Mouse (Mus musculus): ENCODE measurements around the gene Drd4. TPM values are rescaled to one million over a fixed set of nuclear protein-coding genes. Genes with fewer than 3 reads are reported as not detected.
A peak's percentile ranks its signal among the peaks of the same experiment; 100 is the strongest.

Gene Drd4
- polyA plus RNA-seq, 1 experiment from 2014 or later, result 0.20 TPM

- ATAC-seq (ENCODE audit: insufficient number of reproducible peaks, insufficient read depth, low FRiP score, low read depth), result no peak
- Histone ChIP-seq H3K27ac (ENCODE audit: low read length) (peak overlapping the region; percentile 77; the same call in 1 of the 2 replicates), H3K27me3 (ENCODE audit: control insufficient read depth, insufficient read depth, low read length) (no peaks in the 10 kb centered on the region), H3K4me3 (ENCODE audit: low read depth, low read length) (0 out of 2 replicates have a peak overlapping the region, but pooled peaks have one; percentile 31), H3K4me1 (ENCODE audit: control insufficient read depth, insufficient read depth, low read length) (0 out of 2 replicates have a peak, but pooled peaks cover 4% of the 10 kb centered on the region), H3K9me3 (ENCODE audit: control insufficient read depth, low read depth, low read length) (no peaks in the 10 kb centered on the region), H3K9ac (replicated peaks; ENCODE audit: low read depth, low read length) (0 out of 2 replicates have a peak overlapping the region, but pooled peaks have one; percentile 10), H3K36me3 (ENCODE audit: control insufficient read depth, insufficient read depth, low read length) (0 out of 2 replicates have a peak, but pooled peaks cover 2% of the 10 kb centered on the region), H3K4me2 (replicated peaks; ENCODE audit: low read depth, low read length) (peak overlapping the region; percentile 44)
- WGBS, result 62% methylated on average over 7 of the region's 7 CpGs
Measured at GRCm38 (mm10) chr7:141340023-141340422, 48.2 kb downstream of the Drd4 start.

DNA sequence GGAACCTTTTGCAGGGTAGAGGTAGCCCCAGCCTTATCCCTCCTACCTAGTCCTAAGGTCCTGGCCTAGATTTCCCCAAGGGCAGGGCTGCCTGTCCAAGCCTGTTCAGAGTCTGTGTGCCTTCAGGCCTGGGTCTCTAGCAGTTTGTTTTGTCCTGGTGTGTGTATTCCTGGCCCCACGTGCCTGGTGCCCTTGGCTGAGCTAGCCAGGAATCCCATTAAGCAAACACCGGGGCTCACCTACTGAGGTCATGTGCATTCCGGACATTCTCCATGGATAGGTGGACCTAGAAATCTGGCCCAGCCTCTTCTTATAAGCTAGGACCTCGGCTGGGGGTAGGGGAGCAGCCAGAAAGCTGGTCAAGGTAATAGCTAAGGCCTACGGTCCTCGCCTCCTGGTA is 48.7 kb downstream of the Drd4 start:
- ATAC-seq (ENCODE audit: insufficient number of reproducible peaks, insufficient read depth, low FRiP score, low read depth), result peak; percentile 38; the same call in 1 of the 2 replicates
- Histone ChIP-seq H3K4me1 (ENCODE audit: control insufficient read depth, insufficient read depth, low read length) (0 out of 2 replicates have a peak, but pooled peaks cover 4% of the 10 kb centered on the region), H3K4me2 (replicated peaks; ENCODE audit: low read depth, low read length) (peak overlapping the region; percentile 44), H3K36me3 (ENCODE audit: control insufficient read depth, insufficient read depth, low read length) (0 out of 2 replicates have a peak, but pooled peaks cover 2% of the 10 kb centered on the region), H3K9me3 (ENCODE audit: control insufficient read depth, low read depth, low read length) (no peaks in the 10 kb centered on the region), H3K4me3 (ENCODE audit: low read depth, low read length) (no peak overlapping the region), H3K27me3 (ENCODE audit: control insufficient read depth, insufficient read depth, low read length) (no peaks in the 10 kb centered on the region), H3K9ac (replicated peaks; ENCODE audit: low read depth, low read length) (0 out of 2 replicates have a peak overlapping the region, but pooled peaks have one; percentile 10), H3K27ac (ENCODE audit: low read length) (peak overlapping the region; percentile 77; the same call in 1 of the 2 replicates)
- 69% methylated on average over 6 of the region's 6 CpGs for WGBS

- Histone ChIP-seq H3K27me3 (ENCODE audit: control insufficient read depth, insufficient read depth, low read length) (no peaks in the 10 kb centered on the region), H3K27ac (ENCODE audit: low read length) (no peak overlapping the region), H3K36me3 (ENCODE audit: control insufficient read depth, insufficient read depth, low read length) (0 out of 2 replicates have a peak, but pooled peaks cover 2% of the 10 kb centered on the region), H3K4me1 (ENCODE audit: control insufficient read depth, insufficient read depth, low read length) (0 out of 2 replicates have a peak, but pooled peaks cover 4% of the 10 kb centered on the region), H3K4me3 (ENCODE audit: low read depth, low read length) (no peak overlapping the region), H3K9ac (replicated peaks; ENCODE audit: low read depth, low read length) (no peak overlapping the region), H3K4me2 (replicated peaks; ENCODE audit: low read depth, low read length) (no peak overlapping the region), H3K9me3 (ENCODE audit: control insufficient read depth, low read depth, low read length) (no peaks in the 10 kb centered on the region)
- ATAC-seq (ENCODE audit: insufficient number of reproducible peaks, insufficient read depth, low FRiP score, low read depth), result no peak
- 69% methylated on average over 10 of the region's 10 CpGs for WGBS
Measured at GRCm38 (mm10) chr7:141341689-141342226, 50.0 kb downstream of the Drd4 start.

DNA sequence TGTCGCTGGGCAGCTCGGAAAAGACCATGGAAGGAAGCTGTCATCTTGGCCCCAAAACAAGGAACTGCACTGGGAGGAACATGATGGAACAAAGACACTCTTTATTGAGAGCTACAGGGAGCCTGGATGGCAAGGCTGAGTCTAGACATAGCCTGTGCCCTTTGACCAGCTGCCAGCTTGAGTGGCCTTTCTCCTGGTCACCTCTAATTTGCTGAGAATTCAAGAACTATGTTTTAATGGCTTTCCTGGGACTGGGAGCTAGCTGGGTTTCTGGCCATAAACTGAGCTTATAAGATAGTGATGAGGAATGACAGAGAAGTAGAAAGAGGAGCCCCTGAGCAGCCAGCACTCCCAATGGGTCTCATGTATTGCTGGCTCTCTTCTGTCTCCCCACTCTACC is 51.4 kb downstream of the Drd4 start:
- Histone ChIP-seq H3K4me2 (replicated peaks; ENCODE audit: low read depth, low read length) (no peak overlapping the region), H3K27ac (ENCODE audit: low read length) (no peak overlapping the region), H3K9ac (replicated peaks; ENCODE audit: low read depth, low read length) (no peak overlapping the region), H3K36me3 (ENCODE audit: control insufficient read depth, insufficient read depth, low read length) (0 out of 2 replicates have a peak, but pooled peaks cover 2% of the 10 kb centered on the region), H3K9me3 (ENCODE audit: control insufficient read depth, low read depth, low read length) (no peaks in the 10 kb centered on the region), H3K27me3 (ENCODE audit: control insufficient read depth, insufficient read depth, low read length) (no peaks in the 10 kb centered on the region), H3K4me3 (ENCODE audit: low read depth, low read length) (no peak overlapping the region), H3K4me1 (ENCODE audit: control insufficient read depth, insufficient read depth, low read length) (0 out of 2 replicates have a peak, but pooled peaks cover 4% of the 10 kb centered on the region)
- WGBS, result 67% methylated on average over 2 of the region's 2 CpGs
- ATAC-seq (ENCODE audit: insufficient number of reproducible peaks, insufficient read depth, low FRiP score, low read depth), result no peak

DNA sequence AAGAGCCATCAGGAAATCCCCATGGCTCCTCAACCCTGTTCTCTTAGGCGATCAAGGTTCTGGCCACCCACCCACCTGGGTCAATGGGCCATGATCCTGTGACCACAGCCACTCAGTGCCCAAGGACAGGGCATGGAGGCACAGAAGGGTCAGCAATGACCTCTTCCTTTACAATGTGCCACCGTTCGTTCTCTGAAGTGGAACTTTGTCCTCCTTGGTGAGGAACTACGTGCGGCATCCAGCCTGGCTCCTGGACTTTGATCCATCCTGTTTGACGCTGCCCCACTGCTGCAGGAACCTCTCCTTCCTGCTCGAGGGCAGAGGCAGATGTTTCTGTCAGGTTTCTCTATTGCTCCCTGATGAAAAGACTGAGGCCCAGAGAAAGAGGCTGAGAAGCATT is 51.9 kb downstream of the Drd4 start:
- Histone ChIP-seq H3K4me3 (ENCODE audit: low read depth, low read length) (no peak overlapping the region), H3K4me1 (ENCODE audit: control insufficient read depth, insufficient read depth, low read length) (0 out of 2 replicates have a peak, but pooled peaks cover 4% of the 10 kb centered on the region), H3K36me3 (ENCODE audit: control insufficient read depth, insufficient read depth, low read length) (0 out of 2 replicates have a peak, but pooled peaks cover 2% of the 10 kb centered on the region), H3K4me2 (replicated peaks; ENCODE audit: low read depth, low read length) (no peak overlapping the region), H3K27ac (ENCODE audit: low read length) (no peak overlapping the region), H3K27me3 (ENCODE audit: control insufficient read depth, insufficient read depth, low read length) (no peaks in the 10 kb centered on the region), H3K9me3 (ENCODE audit: control insufficient read depth, low read depth, low read length) (no peaks in the 10 kb centered on the region), H3K9ac (replicated peaks; ENCODE audit: low read depth, low read length) (no peak overlapping the region)
- ATAC-seq (ENCODE audit: insufficient number of reproducible peaks, insufficient read depth, low FRiP score, low read depth), result no peak
- WGBS, result 68% methylated on average over 7 of the region's 7 CpGs

- no peak for ATAC-seq (ENCODE audit: insufficient number of reproducible peaks, insufficient read depth, low FRiP score, low read depth)
- 0 out of 2 replicates have a peak, but pooled peaks cover 2% of the 10 kb centered on the region for H3K36me3 ChIP-seq (ENCODE audit: control insufficient read depth, insufficient read depth, low read length)
- no peaks in the 10 kb centered on the region for H3K9me3 ChIP-seq (ENCODE audit: control insufficient read depth, low read depth, low read length)
- no peak overlapping the region for H3K27ac ChIP-seq (ENCODE audit: low read length)
- 0 out of 2 replicates have a peak, but pooled peaks cover 4% of the 10 kb centered on the region for H3K4me1 ChIP-seq (ENCODE audit: control insufficient read depth, insufficient read depth, low read length)
- H3K4me3 ChIP-seq (ENCODE audit: low read depth, low read length), result no peak overlapping the region
- H3K4me2 ChIP-seq (replicated peaks; ENCODE audit: low read depth, low read length), result no peak overlapping the region
- 89% methylated on average over 5 of the region's 5 CpGs for WGBS
- H3K27me3 ChIP-seq (ENCODE audit: control insufficient read depth, insufficient read depth, low read length), result no peaks in the 10 kb centered on the region
- H3K9ac ChIP-seq (replicated peaks; ENCODE audit: low read depth, low read length), result no peak overlapping the region
Measured at GRCm38 (mm10) chr7:141344787-141345186, 53.0 kb downstream of the Drd4 start.

Other genes starting within 250 kb of the Drd4 start
- 8.6 and 10.3 TPM in 2 replicates for gene B4galnt4, start 230.9 kb upstream of the Drd4 start, polyA plus RNA-seq (2014; fragmentation: Nextera tagmentation; extraction: Ambion mirVana)
- 20.2 and 21.1 TPM in 2 replicates for gene Pkp3, start 213.8 kb upstream of the Drd4 start, polyA plus RNA-seq (2014; fragmentation: Nextera tagmentation; extraction: Ambion mirVana)
- gene Sigirr, start 191.4 kb upstream of the Drd4 start, polyA plus RNA-seq (2014; fragmentation: Nextera tagmentation; extraction: Ambion mirVana), result 7.1 and 7.4 TPM in 2 replicates
- gene Ano9, start 174.2 kb upstream of the Drd4 start, polyA plus RNA-seq (2014; fragmentation: Nextera tagmentation; extraction: Ambion mirVana), result 11.9 and 12.2 TPM in 2 replicates
- 65.1 and 67.3 TPM in 2 replicates for gene Ptdss2, start 169.6 kb upstream of the Drd4 start, polyA plus RNA-seq (2014; fragmentation: Nextera tagmentation; extraction: Ambion mirVana)
- gene Rnh1, start 119.1 kb upstream of the Drd4 start, polyA plus RNA-seq (2014; fragmentation: Nextera tagmentation; extraction: Ambion mirVana), result 165 and 181 TPM in 2 replicates
- gene Hras, start 98.0 kb upstream of the Drd4 start, polyA plus RNA-seq (2014; fragmentation: Nextera tagmentation; extraction: Ambion mirVana), result 79.4 and 85.5 TPM in 2 replicates
- 5.3 and 6.1 TPM in 2 replicates for gene Lrrc56, start 97.8 kb upstream of the Drd4 start, polyA plus RNA-seq (2014; fragmentation: Nextera tagmentation; extraction: Ambion mirVana)
- 1.7 and 2.3 TPM in 2 replicates for gene Lmntd2, start 77.9 kb upstream of the Drd4 start, polyA plus RNA-seq (2014; fragmentation: Nextera tagmentation; extraction: Ambion mirVana)
- 57.2 and 59.2 TPM in 2 replicates for gene Rassf7, start 76.1 kb upstream of the Drd4 start, polyA plus RNA-seq (2014; fragmentation: Nextera tagmentation; extraction: Ambion mirVana)
- 69.0 and 72.1 TPM in 2 replicates for gene Phrf1, start 63.2 kb upstream of the Drd4 start, polyA plus RNA-seq (2014; fragmentation: Nextera tagmentation; extraction: Ambion mirVana)
- 1.4 and 1.6 TPM in 2 replicates for gene Irf7, start 25.5 kb upstream of the Drd4 start, polyA plus RNA-seq (2014; fragmentation: Nextera tagmentation; extraction: Ambion mirVana)
- gene Cdhr5, start 15.2 kb upstream of the Drd4 start, polyA plus RNA-seq (2014; fragmentation: Nextera tagmentation; extraction: Ambion mirVana), result 1.6 and 1.7 TPM in 2 replicates
- 9.1 and 10.5 TPM in 2 replicates for gene Sct, start 12.9 kb upstream of the Drd4 start, polyA plus RNA-seq (2014; fragmentation: Nextera tagmentation; extraction: Ambion mirVana)
- gene Deaf1, start 35.7 kb downstream of the Drd4 start, polyA plus RNA-seq (2014; fragmentation: Nextera tagmentation; extraction: Ambion mirVana), result 80.2 and 82.9 TPM in 2 replicates
- 30.8 and 32.4 TPM in 2 replicates for gene Tmem80, start 35.7 kb downstream of the Drd4 start, polyA plus RNA-seq (2014; fragmentation: Nextera tagmentation; extraction: Ambion mirVana)
- gene Eps8l2, start 46.9 kb downstream of the Drd4 start, polyA plus RNA-seq (2014; fragmentation: Nextera tagmentation; extraction: Ambion mirVana), result 28.1 and 30.6 TPM in 2 replicates
- 252 and 262 TPM in 2 replicates for gene Taldo1, start 100.2 kb downstream of the Drd4 start, polyA plus RNA-seq (2014; fragmentation: Nextera tagmentation; extraction: Ambion mirVana)
- 57.8 and 61.4 TPM in 2 replicates for gene Gatd1, start 122.1 kb downstream of the Drd4 start, polyA plus RNA-seq (2014; fragmentation: Nextera tagmentation; extraction: Ambion mirVana)
- gene Cend1, start 137.5 kb downstream of the Drd4 start, polyA plus RNA-seq (2014; fragmentation: Nextera tagmentation; extraction: Ambion mirVana), result 1.8 and 1.9 TPM in 2 replicates
- 31.5 and 34.0 TPM in 2 replicates for gene Slc25a22, start 145.9 kb downstream of the Drd4 start, polyA plus RNA-seq (2014; fragmentation: Nextera tagmentation; extraction: Ambion mirVana)
- 8.5 and 10.1 TPM in 2 replicates for gene Pidd1, start 152.0 kb downstream of the Drd4 start, polyA plus RNA-seq (2014; fragmentation: Nextera tagmentation; extraction: Ambion mirVana)
- 1,504 and 1,535 TPM in 2 replicates for gene Rplp2, start 155.4 kb downstream of the Drd4 start, polyA plus RNA-seq (2014; fragmentation: Nextera tagmentation; extraction: Ambion mirVana)
- gene Pnpla2, start 163.2 kb downstream of the Drd4 start, polyA plus RNA-seq (2014; fragmentation: Nextera tagmentation; extraction: Ambion mirVana), result 21.7 and 26.0 TPM in 2 replicates
- gene Cracr2b, start 169.1 kb downstream of the Drd4 start, polyA plus RNA-seq (2014; fragmentation: Nextera tagmentation; extraction: Ambion mirVana), result 15.5 and 20.2 TPM in 2 replicates
- gene Cd151, start 175.4 kb downstream of the Drd4 start, polyA plus RNA-seq (2014; fragmentation: Nextera tagmentation; extraction: Ambion mirVana), result 87.0 and 94.0 TPM in 2 replicates
- gene Polr2l, start 183.1 kb downstream of the Drd4 start, polyA plus RNA-seq (2014; fragmentation: Nextera tagmentation; extraction: Ambion mirVana), result 65.1 and 72.3 TPM in 2 replicates
- 72.1 and 76.7 TPM in 2 replicates for gene Tspan4, start 183.2 kb downstream of the Drd4 start, polyA plus RNA-seq (2014; fragmentation: Nextera tagmentation; extraction: Ambion mirVana)
- gene Chid1, start 247.9 kb downstream of the Drd4 start, polyA plus RNA-seq (2014; fragmentation: Nextera tagmentation; extraction: Ambion mirVana), result 37.4 and 38.3 TPM in 2 replicates

Measured in stomach, embryonic 14.5 days (tissue).